Mouse (Mus musculus) granulocyte monocyte progenitor cell, adult 5-6 weeks (primary cell): ENCODE data around the gene Pafah1b2. TPM values are rescaled to one million over a fixed set of nuclear protein-coding genes. Genes with fewer than 3 reads are reported as not detected.

Experiments
- ATAC-seq: replicated peaks from 2 replicates; pipeline ENCODE4 v1.8.0; 2016; ENCODE audit warnings: mild to moderate bottlenecking, moderate TSS enrichment, inconsistent platforms; ENCODE audit not compliant: poor library complexity, severe bottlenecking
- total RNA-seq, 2 experiments: library from RNA; stranded (forward) in 1 of 2; stranded (reverse) in 1 of 2; fragments of 200-712, 200-1000 nt in 1 of 2; fragments of >200 nt in 1 of 2; fragmentation: Nextera tagmentation in 1 of 2; gene quantifications; 2 replicates each; pipeline ENCODE4 v1.2.3; 2014 to 2017

Gene Pafah1b2
- total RNA-seq, 2 experiments from 2014 or later: 32.3 to 95.7 TPM

DNA sequence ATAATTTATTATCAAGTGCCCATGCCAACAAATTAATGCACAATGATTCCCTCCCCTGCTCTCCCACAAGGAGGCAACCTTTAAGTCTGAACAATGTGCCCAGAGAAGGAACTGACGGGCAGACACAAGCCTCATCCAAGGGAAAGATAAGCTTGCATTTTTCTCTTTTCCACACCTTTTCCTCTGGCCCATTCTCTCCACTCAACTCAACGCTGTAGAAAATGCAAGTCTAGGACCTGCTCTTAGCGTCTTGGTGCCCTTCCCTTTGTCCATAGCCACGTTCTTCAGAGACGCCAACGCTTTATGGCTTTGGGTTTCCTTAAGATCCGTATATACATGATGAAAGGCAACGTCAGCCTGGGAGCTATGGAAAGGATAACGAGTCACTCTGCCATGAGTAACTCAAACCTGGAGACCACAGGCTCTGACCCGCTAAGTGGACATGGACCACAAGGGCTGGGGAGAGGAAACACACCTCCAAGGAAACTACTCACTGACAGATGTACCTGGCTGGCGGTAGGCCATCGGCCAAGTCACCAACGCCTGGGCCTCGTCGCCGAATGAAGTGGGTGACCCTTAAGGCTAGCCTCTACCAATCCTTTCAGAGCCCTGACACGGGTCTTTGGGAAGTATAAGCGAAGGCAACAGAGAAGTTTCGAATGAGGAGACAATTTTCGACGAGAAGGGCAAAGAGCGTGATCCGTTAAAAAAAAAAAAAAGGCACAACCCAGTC, 28.6 kb downstream of the Pafah1b2 start:
- peak; percentile 34; the same call in 1 of the 2 replicates for ATAC-seq

DNA sequence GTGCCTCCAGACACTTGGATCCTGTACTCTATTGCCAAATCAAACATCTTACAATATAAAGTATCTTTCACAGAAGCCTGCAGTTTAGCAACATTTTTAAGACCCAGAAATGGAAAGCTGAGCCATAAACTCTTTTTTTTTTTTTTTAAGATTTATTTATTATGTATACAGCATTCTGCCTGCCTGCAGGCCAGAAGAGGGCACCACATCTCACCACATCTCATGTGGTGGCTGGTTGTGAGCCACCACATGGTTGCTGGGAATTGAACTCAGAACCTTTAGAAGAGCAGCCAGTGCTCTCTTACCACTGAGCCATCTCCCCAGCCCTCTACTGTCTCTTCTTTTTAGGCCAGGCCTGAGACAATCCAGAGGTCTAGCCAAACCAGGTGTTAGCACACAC, 31.2 kb downstream of the Pafah1b2 start:
- no peak for ATAC-seq

DNA sequence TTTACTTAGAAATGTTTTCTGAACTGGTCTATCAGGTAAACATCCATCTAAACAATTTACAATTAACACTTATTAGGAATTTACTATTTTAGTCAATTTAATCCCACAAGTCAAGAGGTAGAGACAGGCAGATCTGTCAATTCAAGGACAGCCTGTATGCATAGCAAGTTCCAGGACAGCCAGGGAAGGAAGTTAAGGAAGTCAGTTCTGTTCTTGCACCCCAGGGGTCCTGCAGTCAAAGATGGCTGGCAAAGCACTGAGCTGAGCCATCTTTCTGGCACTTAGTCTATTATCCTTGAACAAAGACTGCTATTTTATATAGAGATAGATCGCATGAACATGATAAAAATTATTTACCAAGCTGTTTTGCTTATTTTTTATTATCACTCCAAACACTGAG, 31.9 kb downstream of the Pafah1b2 start:
- ATAC-seq: no peak

DNA sequence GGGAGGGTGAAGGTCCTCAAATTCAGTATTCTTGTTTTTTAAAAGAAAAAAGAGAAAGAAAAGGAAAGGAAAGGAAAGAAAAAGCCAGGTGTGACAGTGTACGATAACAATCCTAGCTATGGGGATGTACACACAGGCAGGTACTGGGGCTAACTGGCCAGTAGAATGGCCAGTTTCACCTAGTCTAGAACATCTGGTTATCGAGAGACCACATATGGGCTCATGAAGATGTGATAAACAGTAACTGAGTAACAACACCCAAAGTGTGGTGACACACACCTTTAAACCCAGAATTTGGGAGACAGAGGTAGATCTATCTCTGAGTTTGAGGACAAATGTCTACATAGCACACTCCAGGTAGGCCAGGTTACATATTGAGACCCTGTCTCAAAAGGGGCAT, 32.7 kb downstream of the Pafah1b2 start:
- no peak for ATAC-seq

GRCm38 (mm10) chr9:45976884-45977283, 35.6 kb downstream of the Pafah1b2 start:
- no peak for ATAC-seq

DNA sequence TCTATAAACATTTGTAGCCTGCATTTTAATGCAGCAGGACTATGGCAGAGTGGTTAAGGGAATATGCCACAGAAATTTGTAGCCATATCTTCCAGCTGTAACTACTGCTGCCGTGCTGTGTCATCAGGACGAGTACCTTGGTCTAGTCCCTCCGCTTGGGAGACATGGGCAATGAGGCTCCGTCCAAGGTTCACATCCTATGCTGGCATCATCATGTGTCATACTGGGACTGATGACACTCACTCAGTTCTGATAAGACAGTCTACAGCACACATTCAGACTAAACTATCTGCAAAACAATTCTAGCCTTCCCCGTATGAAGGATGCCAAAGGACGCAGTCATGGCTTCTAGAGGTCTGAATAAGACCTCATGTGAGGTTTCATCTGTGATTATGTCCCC, 48.9 kb downstream of the Pafah1b2 start:
- no peak for ATAC-seq

DNA sequence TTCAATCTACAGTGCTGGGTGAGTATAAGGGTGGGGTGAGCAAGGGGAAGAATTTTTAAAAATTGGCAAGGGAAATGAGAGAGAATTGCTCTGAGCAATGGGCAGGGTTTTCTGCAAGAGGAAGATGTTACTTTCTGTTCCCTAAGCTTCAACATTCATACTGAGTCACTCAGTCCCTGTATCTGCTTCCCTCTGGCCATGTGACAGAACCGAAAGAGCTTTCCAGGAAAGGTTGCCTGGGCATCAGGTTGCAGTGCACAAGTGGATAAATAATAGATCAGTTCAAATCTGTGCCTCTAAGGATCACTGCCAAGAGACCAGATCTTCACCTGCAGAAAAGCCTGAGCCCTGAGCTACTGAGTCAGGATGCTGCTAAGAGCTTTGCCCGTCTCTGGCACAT, 50.6 kb downstream of the Pafah1b2 start:
- peak; percentile 74 for ATAC-seq

DNA sequence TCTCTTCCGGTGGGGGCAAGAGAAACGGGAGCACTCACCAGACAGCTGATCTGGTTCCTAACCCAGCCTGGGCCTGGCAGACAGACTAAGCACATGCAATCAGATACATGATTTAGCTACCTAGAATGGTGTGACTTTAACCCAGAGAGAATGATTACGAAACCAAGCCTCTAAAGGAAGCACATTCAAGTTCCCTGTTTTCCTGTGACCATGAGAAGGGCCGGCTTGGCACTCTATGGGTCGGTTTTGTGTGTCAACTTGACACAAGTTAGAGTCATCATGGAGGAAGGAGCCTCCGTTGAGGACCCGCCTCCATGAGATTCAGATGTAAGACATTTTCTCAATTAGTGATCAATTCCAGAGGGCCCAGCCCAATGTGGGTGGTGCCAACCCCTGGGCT, 52.8 kb downstream of the Pafah1b2 start:
- ATAC-seq: peak; percentile 73

DNA sequence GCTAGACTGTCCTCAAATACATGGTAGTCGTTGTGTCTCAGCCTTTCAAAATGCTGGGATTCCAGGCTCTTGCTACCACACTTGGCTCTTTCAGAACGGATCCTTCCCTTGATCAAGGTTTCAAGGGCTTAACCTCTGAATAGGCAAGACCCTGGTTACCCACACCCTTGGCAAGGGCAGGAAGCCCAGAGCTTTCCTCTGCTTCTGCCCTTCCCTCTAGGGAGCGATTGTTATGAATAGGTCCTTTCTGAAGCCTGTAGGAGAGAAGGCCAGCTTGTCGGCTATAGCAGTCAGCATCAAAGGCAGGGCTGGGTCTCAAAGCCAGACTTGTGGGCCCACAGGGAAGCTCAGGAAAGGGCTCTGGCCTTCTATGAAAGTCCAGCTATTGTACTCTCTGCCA, 53.6 kb downstream of the Pafah1b2 start:
- no peak for ATAC-seq

DNA sequence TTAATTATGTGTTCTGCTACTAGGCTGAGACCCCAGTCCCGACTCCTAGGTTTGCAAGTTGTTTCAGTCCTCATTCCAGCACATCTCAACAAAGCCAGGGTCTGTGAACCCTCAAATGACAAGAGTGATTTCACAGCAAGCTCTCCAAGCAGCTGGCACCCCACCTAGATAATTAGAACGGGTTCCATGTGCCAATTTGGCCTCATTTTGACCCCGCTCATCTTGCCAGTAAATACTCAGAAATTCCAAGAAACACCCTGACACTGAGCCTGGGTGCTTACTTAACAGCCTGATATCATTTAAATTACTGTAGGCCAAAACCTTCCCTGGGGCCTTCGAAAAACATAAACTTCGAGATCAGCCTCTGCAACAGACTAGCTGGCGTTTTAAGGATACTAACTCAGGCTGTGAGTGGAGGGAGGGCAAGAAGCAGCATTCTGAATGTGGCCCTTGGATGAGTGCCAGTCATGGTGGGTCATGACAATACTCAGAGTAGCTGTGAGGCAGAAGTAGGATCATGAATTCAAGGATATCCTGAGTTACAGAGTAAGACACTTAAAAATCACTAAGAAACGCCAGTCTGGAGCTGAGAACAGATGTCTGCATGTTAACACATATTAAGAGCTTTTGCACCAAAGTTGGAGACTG, 54.3 kb downstream of the Pafah1b2 start:
- ATAC-seq: no peak

DNA sequence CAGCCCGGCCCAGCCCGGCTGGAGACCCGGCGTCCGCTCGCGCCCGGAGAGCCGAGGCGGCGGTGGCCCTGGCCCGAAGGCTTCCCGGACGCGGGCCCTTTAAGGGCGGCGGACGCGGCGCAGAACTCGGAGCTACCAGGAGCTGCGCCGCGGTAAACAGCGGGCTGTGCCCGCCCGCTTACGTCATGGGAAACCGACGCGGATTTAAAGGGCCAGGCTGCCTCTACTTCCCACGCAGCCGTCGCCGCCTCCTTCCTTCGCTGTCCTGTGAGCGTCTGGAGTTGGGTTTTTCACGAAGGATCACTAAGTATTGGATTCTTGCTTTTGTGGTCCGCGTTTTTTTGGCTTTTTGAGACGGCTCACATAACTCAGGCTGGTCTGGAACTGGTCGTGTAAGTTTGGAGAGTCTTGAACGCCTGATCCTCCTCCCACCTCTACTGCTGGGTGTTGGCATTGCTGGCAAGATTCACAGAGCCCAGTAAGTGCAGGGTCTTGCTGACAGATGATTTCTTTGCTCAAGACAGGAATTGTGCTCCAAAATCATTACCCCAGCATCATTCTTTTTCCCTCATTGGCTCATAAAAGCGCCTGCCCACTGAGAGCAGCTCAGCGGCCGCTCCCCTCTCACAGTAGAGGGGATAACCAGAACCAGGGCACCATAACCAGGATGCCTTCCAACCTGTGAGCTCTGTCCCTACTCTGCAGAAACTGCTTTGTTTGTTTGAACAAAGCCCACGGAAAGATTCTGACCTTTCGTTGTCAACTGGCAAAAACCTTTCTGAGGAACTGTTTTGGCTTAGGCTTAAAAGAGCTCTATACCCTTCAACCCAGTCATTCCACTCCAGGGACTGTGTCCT, 57.2 kb downstream of the Pafah1b2 start, which contains the start of gene Sidt2:
Sidt2 (minus strand) TSS at position 152 of the 857 bp plus-strand sequence.
- peak; percentile 55 for ATAC-seq

DNA sequence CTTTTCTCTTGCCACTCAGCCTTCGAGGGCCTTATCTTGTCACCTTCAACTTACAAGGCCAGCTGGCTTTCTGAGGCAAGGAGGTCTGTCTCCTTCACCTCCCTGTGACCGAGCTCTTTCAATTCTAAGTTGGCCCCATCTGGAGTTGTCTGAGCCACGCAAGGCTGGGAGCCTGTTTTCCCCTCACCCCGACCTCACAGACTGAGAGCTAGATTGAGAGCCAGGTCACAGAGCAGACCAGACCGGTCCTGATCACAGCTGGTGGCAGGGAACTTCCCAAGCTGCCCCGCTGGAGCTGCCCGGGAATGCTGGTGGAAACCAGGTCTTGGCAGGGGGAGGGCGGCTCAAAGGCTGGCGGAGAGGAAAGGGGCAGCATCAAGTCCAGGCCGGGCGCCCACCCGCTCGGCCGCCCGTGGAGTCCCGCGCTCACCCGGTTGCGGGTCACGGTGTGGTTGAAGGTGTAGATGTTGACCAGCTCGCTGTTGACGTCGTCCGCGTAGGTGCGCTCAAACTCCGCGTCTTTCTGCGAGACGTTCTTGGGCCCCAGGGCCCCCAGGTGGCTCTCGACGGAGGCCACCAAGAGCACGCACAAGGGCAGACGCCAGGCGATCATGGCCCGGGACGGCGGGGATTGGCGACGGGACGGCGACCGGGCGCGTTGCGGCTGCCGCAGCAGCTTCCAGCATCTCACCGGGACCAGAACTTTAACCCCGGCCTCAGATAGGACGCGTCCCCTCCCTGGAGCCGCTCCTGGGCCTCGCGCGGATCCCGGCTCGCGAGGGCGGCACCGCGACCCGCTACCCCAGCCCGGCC, 58.0 kb downstream of the Pafah1b2 start:
- peak; percentile 12; the same call in 1 of the 2 replicates for ATAC-seq

DNA sequence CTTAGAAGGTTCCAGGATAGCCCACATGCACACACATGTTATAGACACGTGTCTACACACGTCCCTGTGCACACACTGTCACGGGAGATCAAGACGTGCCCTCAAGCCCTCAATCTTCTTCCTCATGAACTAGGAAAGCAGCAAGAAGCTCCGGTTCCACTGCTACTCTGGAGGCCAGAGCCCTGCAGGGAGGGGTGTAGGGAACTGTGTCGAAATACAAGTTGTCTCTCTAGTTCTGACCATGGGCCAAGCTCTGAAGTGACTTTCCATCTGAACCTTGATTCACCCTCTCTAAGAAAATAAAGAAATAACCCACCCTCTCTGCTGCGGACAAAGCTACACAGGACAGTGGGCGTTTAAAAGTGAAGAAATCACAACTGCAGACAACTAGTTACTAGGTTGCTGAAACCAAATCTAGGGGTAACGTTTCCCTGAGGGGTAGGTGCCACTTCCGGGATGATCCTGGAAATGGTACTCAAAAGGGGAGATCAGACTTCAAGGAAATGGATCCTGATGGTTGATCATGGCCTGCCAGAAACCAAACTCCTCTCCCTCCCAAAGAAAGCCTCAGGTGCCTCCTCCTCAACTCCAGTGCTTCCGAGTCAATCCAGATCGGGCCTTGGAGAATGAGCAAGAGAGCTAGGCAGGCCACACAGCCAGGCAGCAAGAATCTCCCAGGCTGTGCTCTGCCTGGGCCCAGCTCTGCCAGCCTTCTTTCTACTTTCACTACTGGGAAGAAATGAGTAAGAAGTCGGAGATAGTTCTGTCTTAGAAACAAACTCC, 58.8 kb downstream of the Pafah1b2 start:
- ATAC-seq: peak; percentile 54

- no peak for ATAC-seq
These were observed 59.6 kb downstream of the Pafah1b2 start for GRCm38 (mm10) chr9:45952890-45953289.

GRCm38 (mm10) chr9:45952057-45952456, 60.4 kb downstream of the Pafah1b2 start:
- ATAC-seq: no peak

DNA sequence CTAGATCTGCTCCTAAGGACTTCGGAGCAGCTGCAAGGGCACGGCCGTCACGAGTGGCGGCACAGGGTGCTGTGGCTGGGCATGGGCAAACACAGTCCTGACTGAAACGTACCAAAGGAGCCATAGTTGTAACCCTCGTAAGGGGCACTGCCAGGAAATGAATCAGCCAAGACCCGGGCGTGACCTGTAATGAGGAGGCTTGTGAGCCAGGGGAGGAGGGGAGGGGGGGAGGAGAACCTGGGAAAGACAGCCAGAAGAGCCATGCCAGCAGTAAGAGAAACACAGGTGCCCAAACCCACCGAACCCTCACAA, 65.7 kb downstream of the Pafah1b2 start:
- ATAC-seq: no peak

DNA sequence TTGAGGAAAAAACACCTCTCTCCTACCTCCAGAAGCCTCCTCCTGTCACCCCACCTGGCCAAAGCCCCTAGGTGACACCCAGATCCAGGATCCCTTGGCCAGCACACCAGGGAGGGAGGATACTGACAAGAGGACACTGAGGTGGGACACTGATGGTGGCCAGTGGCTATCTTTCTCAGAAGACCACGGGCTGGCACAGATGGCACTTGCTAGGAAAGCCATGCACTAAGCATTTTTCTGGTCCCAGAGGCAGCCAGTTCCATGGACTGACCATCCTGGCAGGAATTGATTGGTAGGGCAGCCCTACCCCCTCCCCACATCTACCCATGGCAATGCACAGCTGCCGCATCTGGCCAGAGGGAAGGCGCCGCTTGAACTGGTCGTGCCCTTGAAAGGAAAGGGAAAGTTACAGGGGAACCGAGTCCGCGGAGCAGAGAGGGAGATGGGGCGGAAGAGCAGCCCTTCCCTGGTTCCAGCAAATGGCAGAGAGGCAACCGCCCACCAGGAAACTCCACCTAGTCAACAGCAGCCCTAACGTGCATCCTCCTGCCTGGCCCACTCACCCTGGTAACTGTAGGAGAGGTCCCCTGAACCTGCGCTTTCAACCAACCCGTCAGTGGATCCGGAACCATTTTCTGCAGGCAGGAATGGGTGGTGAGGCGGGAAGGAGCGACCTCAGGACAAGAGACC, 66.2 kb downstream of the Pafah1b2 start:
- ATAC-seq: no peak

DNA sequence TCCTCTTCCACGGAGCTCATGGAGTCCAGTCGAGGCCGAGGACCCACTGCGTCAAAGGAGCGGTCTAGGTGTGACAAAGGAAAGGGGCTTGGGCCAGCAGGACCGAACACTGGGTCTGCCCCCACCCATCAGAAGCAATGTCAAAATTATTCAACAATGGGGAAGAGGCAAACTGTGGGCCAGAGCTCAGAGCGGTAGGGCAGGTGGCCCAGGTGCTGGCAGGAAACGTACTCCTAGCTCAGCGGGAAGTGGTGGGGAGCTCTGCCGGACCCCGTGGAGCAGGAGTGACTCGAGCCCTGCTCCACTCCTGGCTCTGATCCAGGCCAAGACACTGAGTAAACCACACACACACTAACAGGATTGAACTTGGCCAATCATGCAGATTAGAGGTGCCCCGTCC, 66.8 kb downstream of the Pafah1b2 start:
- ATAC-seq: peak; percentile 17
